Mouse (Mus musculus) frontal cortex, postnatal 10 days (tissue): ENCODE data around the gene Hspg2.

Source experiments
- DNase-seq, 2 experiments: peaks; one replicate each; pipeline ENCODE4 v3.0.0; 2022; ENCODE audit warnings: low spot score in 2 of 2, mixed read lengths in 1 of 2

The Hspg2 gene

GRCm38 (mm10) chr4:137461217-137461616 is 7.4 kb upstream of the Hspg2 start:
- no peak for DNase-seq

GRCm38 (mm10) chr4:137461981-137462690 is 6.4 kb upstream of the Hspg2 start:
- DNase-seq: no peak

- DNase-seq: no peak
These were observed 3.3 kb upstream of the Hspg2 start for GRCm38 (mm10) chr4:137465125-137465787.

- DNase-seq: no peak
These were observed 1.6 kb upstream of the Hspg2 start for GRCm38 (mm10) chr4:137466991-137467390.

GRCm38 (mm10) chr4:137467525-137467924 is 1.0 kb upstream of the Hspg2 start:
- DNase-seq: no peak

GRCm38 (mm10) chr4:137469081-137469844 is 694 bp downstream of the Hspg2 start:
- DNase-seq: no peak

- DNase-seq: no peak
These were observed 1.5 kb downstream of the Hspg2 start for GRCm38 (mm10) chr4:137469845-137470692.

- DNase-seq: no peak
These were observed 2.2 kb downstream of the Hspg2 start for GRCm38 (mm10) chr4:137470701-137471317.

- DNase-seq: no peak
These were observed 2.8 kb downstream of the Hspg2 start for GRCm38 (mm10) chr4:137471326-137471725.

GRCm38 (mm10) chr4:137473240-137473639 is 4.7 kb downstream of the Hspg2 start:
- no peak for DNase-seq

- no peak for DNase-seq
These were observed 5.3 kb downstream of the Hspg2 start for GRCm38 (mm10) chr4:137473701-137474388.

- no peak for DNase-seq
These were observed 6.1 kb downstream of the Hspg2 start for GRCm38 (mm10) chr4:137474694-137475093.

GRCm38 (mm10) chr4:137475271-137476050 is 6.9 kb downstream of the Hspg2 start:
- DNase-seq: no peak

GRCm38 (mm10) chr4:137476065-137476760 is 7.6 kb downstream of the Hspg2 start:
- DNase-seq: peak in 1 of 2 experiments; percentile 25

GRCm38 (mm10) chr4:137476761-137477237 is 8.2 kb downstream of the Hspg2 start:
- DNase-seq: no peak

GRCm38 (mm10) chr4:137477611-137478010 is 9.0 kb downstream of the Hspg2 start:
- DNase-seq: no peak

- DNase-seq: no peak
These were observed 9.7 kb downstream of the Hspg2 start for GRCm38 (mm10) chr4:137478306-137478705.

- no peak for DNase-seq
These were observed 11.2 kb downstream of the Hspg2 start for GRCm38 (mm10) chr4:137479757-137480156.
